Mouse (Mus musculus) adrenal gland, postnatal 4 days (tissue): ENCODE measurements at regions not wholly inside any gene's neighbourhood (a gene's known extent, or its start where the extent isn't known, plus 50 kb on each side); places are given as distances from the start of the nearest gene placed in this dataset.

Source experiments
- DNase-seq, 2 experiments: peaks; one replicate each; pipeline ENCODE4 v3.0.0; 2021 to 2022; ENCODE audit warnings: low spot score in 2 of 2, mixed read lengths in 2 of 2

- no peak for DNase-seq
Measured at GRCm38 (mm10) chr16:45331236-45331635, 77.6 kb downstream of the Cd200 start.

GRCm38 (mm10) chr16:45330298-45330697, 78.6 kb downstream of the Cd200 start:
- DNase-seq, result no peak

GRCm38 (mm10) chr16:45329716-45330115, 79.1 kb downstream of the Cd200 start:
- DNase-seq, result peak in 1 of 2 experiments; percentile 9

- DNase-seq, result no peak
Measured at GRCm38 (mm10) chr16:45327103-45327502, 81.8 kb downstream of the Cd200 start.

- DNase-seq, result no peak
Measured at GRCm38 (mm10) chr16:45311479-45311878, 87.4 kb downstream of the Btla start.
